32 mouse cellular contexts compared by ENCODE assay signal in genomic region chr2:9160181-9160580, GRCm38 (mm10).
"Had no signal": no experiment of that assay in that cellular context is flagged by ENCODE, and none has a peak within 500 bp of the region (broad histone marks: within the 10 kb centered on the region; RNA-seq: fewer than 3 reads in every experiment).

No protein-coding gene starts in this region.

- H3K9me3 ChIP-seq: limb, embryonic 10.5 days; limb, embryonic 12.5 days; limb, embryonic 13.5 days; limb, embryonic 15.5 days; liver, embryonic 12.5 days; liver, embryonic 13.5 days; liver, embryonic 15.5 days; lung, embryonic 15.5 days; megakaryocyte, embryonic 14.5 days; midbrain, embryonic 10.5 days; midbrain, embryonic 12.5 days; midbrain, embryonic 13.5 days; midbrain, embryonic 15.5 days; neural tube, embryonic 12.5 days had no signal

- DNase-seq: left cerebral cortex, postnatal 4 days; liver; liver, embryonic 13.5 days; liver, postnatal 0 days; lung, adult 18-20 months; lung, adult 2 months; lung, embryonic 14.5 days; lung, postnatal 10 days; lung, postnatal 14 days; lung, postnatal 36 days; lung, postnatal 4 days; midbrain, embryonic 14.5 days had no signal

- H3K9ac ChIP-seq: limb, embryonic 12.5 days; limb, embryonic 13.5 days; limb, embryonic 15.5 days; liver, embryonic 12.5 days; liver, embryonic 13.5 days; liver, embryonic 14.5 days; liver, embryonic 15.5 days; liver, postnatal 0 days; lung, embryonic 14.5 days; lung, embryonic 15.5 days; midbrain, embryonic 12.5 days; midbrain, embryonic 13.5 days; midbrain, embryonic 15.5 days; neural tube, embryonic 12.5 days had no signal

- H3K36me3 ChIP-seq: limb, embryonic 10.5 days; limb, embryonic 12.5 days; limb, embryonic 13.5 days; limb, embryonic 15.5 days; liver, embryonic 12.5 days; liver, embryonic 13.5 days; liver, embryonic 15.5 days; lung, embryonic 15.5 days; midbrain, embryonic 10.5 days; midbrain, embryonic 12.5 days; midbrain, embryonic 13.5 days; midbrain, embryonic 15.5 days; neural tube, embryonic 12.5 days had no signal

- H3K4me2 ChIP-seq: limb, embryonic 12.5 days; limb, embryonic 13.5 days; limb, embryonic 15.5 days; liver, embryonic 11.5 days; liver, embryonic 12.5 days; liver, embryonic 13.5 days; liver, embryonic 15.5 days; lung, embryonic 14.5 days; lung, embryonic 15.5 days; midbrain, embryonic 11.5 days; midbrain, embryonic 12.5 days; midbrain, embryonic 13.5 days; midbrain, embryonic 15.5 days; neural tube, embryonic 12.5 days had no signal

- H3K4me1 ChIP-seq: limb, embryonic 10.5 days; limb, embryonic 12.5 days; limb, embryonic 13.5 days; limb, embryonic 15.5 days; liver, embryonic 12.5 days; liver, embryonic 13.5 days; liver, embryonic 15.5 days; lung, embryonic 15.5 days; megakaryocyte, embryonic 14.5 days; midbrain, embryonic 10.5 days; midbrain, embryonic 12.5 days; midbrain, embryonic 13.5 days; midbrain, embryonic 15.5 days; neural tube, embryonic 12.5 days had no signal

- H3K27ac ChIP-seq: limb, embryonic 10.5 days; limb, embryonic 12.5 days; limb, embryonic 13.5 days; limb, embryonic 15.5 days; liver, embryonic 12.5 days; liver, embryonic 13.5 days; liver, embryonic 14.5 days; liver, embryonic 15.5 days; lung, embryonic 15.5 days; macrophage; midbrain, embryonic 10.5 days; midbrain, embryonic 12.5 days; midbrain, embryonic 13.5 days; midbrain, embryonic 15.5 days; neural tube, embryonic 12.5 days had no signal

- ATAC-seq: liver, embryonic 12.5 days; liver, postnatal 0 days; lung, postnatal 0 days; midbrain, embryonic 13.5 days; midbrain, embryonic 15.5 days; midbrain, embryonic 16.5 days had no signal

- H3K27me3 ChIP-seq: limb, embryonic 12.5 days; limb, embryonic 13.5 days; limb, embryonic 15.5 days; liver, embryonic 12.5 days; liver, embryonic 13.5 days; liver, embryonic 15.5 days; lung, embryonic 15.5 days; megakaryocyte, embryonic 14.5 days; midbrain, embryonic 12.5 days; midbrain, embryonic 13.5 days; midbrain, embryonic 15.5 days; neural tube, embryonic 12.5 days had no signal

- H3K4me3 ChIP-seq: limb, embryonic 10.5 days; limb, embryonic 12.5 days; limb, embryonic 13.5 days; limb, embryonic 15.5 days; liver, embryonic 12.5 days; liver, embryonic 13.5 days; liver, embryonic 15.5 days; lung, embryonic 15.5 days; megakaryocyte, embryonic 14.5 days; midbrain, embryonic 10.5 days; midbrain, embryonic 12.5 days; midbrain, embryonic 13.5 days; midbrain, embryonic 15.5 days; myocyte; neural tube, embryonic 12.5 days had no signal
